Mouse (Mus musculus): ENCODE data around the gene Astn2.

Gene Astn2

DNA sequence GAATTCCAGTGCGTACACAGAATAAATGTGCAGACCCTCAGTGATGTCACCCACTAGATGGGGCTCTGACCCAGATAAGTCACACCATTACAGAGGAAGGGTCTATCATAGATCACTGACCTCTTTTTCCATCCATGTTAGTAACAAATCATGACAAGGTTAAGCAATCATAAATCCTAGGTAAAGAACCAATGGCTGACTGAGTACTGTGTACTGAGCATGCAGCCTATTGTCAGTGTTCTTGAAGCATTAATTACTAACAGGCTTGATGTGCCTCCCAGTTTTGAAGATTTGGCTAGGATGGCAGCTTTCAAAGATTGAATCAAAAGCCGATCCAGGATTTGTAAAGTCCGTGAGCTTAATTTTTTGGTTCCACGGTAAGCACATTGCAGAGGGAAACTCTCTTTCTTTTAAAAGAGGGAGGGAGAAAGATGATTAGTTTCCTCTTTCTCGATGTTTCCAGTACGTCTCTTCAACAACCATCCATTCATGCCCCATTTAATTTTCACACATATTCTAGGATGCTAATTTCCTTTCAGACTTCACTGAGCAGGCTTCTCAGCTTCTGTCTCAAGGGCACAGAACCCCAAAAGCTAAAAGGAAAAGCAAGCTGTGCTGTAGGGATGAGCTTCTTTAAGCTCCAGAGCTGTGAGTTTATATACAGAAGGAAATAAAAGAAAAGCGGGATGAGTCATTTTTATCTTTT lies 93.9 kb downstream of the Astn2 start:
- DNase-seq: no peak

DNA sequence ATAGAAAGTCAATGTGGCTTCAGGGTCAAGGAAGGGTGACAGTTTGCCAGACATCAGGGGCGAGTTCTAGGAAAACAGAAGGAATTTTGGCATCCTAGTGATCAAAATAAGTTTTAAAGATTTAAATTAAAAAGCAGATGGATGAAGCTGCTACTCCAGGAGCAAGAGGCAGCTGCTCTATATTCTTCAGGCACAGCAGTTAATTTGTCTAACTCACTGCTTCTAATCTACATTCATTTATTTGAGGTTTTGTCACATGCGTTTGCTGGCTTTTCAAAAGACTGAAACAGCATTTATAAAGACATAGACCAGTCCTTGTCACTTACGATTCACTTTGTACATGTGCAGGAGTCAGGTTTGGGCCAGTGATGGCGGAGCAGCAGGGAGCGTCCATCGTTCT lies 98.0 kb downstream of the Astn2 start:
- DNase-seq: no peak

DNA sequence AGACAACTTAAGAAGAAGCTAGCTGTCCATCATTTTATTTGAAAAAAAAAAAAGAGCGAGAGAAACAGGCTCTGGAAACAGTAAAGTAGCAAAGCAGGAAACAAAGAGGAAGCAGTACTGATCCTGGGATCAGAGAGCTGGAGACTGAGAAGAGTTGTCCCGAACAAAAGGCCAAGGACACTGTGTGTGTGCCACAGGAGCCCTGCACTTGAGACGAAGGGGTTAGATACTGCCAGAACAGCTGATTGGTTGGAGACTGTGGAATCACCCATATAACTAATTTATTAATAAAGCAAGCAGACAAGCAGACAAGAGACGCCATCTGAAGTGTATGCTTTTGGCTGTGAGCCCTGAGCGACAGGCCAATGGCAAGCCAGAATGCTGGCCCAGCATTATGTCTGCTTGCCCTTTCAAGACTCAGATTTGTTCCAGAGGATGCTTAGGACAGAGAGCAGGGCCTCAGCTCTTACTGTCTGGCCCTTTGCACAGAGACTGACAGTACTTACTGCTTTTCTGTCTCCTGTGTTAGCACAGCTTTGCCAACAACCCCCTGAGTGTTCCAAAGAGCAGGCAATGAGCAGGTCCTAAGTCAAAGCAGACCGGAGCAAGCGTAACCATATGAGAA lies 101.6 kb downstream of the Astn2 start:
- DNase-seq: peak; percentile 35 to 46

DNA sequence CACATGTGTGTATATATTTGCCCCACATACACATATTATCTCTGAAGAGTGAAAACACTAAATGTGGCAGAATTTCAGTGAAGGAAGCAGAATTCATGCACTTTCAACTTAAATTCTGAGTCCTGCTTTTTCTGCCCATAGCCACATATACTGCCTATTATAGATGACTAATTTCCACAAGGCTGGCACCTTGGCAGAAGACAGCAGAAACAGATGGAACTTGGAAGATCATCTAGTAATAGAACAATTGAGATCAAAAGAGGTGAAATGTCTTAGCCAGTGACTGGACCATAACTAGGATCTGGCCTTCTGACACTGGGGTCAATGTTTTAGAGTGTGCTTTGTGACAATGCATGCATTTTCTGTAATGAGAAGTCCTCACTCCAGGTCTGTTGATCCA lies 119.4 kb downstream of the Astn2 start:
- DNase-seq: no peak

DNA sequence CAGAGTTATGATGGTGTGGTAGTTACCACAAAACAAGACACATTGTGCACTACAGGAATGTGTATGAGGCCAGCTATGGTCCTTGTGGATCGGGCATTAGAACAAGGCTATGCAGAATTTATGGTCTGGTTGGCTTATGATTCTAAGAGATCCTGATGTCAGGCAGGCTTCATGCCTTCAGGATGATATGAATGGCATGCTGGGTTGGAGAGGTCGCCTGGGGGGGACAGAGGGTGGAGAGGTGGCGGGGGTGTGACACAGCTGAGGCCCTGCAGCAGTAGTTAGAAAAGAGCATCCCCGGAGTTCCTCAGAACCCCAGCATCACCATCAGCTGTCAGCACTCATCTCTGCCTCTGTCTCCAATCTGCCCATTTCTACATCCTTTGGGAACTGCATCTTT lies 128.3 kb downstream of the Astn2 start:
- no peak for DNase-seq

DNA sequence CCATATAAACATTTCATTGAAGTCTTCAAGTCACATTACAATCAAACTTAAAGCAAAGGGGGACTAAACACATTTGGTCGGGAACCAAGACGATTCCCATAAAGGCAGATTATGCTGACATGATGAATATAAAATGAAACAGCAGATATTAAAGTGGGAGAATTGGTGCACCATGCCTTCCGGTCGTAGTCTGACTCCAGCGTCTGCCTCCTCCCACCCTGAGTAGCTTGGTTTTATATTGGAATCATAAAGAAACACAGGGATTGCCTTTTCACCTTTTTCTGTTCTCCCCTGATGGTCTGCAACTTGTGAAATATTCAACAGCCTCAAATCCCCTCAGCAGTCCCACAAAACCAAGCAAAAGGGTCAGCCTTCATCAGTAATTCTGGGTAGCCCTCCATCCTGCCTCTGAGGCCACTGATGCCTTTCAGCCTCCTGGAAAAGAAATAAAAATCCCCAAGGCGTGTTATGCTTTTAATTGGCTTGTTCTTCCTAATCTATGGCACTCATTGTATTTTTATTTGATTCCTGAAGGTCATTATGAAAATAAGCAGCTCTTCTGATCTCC lies 132.8 kb downstream of the Astn2 start:
- no peak for DNase-seq

DNA sequence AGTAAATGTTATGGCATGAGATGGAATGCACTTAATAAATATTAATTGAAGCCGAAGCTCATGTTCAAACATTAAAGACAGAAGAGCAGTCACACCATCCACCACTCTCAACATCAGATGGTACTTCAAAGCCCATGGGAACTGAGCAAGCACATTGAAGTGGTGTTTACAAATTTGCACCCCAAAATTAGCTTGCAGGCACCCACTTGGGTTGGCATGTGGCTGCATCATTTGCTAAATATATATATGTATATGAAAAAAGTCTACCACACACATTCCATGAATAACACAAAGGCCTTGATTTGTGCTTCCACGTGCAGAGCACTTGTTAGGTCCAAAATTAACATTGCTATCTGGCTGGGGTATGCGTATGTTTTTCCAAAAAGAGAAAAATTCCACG lies 140.4 kb downstream of the Astn2 start:
- no peak for DNase-seq

DNA sequence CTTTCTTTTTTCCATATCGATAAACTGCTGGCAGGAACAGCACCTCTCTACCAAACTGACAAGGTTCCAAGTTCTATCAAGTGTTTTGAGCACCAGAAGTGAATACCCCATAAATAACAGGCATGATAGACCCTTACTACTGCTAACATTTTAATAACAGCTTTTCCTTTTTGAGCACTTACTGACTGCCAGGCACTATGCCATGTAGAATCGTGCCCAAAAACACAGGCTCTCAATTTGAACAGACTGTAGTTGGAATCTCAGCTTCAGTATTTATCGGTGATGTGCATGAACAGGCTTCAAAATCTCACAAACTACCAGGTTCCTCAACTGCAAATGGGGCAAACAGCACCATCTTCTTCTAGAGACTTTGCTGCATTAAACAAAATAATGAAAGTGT lies 143.1 kb downstream of the Astn2 start:
- DNase-seq: peak in 1 of 2 experiments; percentile 31

DNA sequence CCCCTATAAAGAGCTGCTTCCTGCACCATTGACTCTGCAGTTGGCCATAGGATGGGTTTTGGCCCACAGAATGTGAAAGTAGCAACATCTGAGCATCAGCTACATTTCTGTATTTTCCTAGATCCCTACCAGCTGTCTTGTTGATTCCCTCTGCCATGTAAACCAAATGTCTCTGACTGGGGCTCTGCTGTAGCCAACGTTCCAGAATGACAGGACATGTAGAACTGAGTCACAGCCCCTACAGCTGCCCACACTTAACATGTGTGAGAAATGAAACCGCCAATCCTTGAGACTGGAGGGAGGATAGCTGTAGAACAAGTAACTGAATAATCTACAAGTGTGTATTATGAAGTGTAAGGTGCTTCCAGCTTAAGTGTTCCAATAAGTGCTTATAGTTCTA lies 145.5 kb downstream of the Astn2 start:
- DNase-seq: no peak

DNA sequence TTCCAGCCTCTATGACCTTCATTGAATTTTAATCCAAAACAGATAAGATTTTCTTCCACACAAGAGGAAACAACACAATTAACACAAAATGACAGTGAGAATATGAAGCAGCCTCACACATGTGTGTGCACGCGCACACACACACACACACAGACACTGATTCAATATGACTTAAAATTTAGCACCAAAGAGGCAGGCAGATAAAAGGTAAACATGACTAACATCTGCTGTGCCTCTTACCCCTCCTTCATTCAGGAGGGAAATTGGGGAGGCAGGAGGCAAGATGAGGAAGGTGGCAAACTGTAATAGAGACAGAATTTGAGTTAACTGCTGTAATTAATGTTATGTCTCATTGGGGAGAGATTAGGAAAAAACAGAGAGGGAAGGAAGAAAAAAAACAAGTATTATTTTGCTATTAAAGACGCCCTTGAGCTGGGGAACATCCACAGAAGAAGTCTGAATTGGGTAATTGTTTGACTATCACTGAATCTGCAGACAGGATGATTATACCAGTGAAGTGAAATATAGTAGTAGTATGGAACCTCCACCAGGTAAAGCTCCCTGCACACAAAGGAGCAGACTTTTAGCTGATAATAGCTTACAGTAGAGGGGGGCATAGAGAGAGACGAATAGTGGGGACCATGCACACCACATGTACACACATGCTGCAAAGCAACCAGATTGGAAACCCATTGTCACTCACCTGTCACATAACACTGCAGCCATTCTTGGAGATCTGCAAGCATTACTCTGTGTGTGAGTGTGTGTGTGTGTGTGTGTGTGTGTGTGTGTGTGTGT lies 149.5 kb downstream of the Astn2 start:
- no peak for DNase-seq

DNA sequence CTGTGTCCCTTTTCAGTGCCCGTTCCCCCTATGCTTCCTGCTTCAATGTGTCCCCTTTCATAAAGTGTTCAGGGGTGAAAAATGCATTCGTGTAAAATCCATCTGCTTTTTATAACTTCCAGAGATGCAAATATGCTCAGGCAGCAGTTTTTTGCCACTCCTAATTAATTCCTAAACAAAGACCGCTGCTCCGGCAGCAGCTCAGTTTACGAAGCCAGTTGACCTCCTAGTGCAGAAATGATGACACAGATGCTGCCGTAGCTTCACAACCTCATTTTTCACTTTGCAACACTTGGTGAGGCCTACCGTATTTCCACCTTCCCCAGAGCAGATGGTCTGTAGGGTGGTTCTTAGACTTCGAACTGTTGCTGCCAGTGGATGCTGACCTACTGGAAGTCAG lies 155.9 kb downstream of the Astn2 start:
- no peak for DNase-seq

DNA sequence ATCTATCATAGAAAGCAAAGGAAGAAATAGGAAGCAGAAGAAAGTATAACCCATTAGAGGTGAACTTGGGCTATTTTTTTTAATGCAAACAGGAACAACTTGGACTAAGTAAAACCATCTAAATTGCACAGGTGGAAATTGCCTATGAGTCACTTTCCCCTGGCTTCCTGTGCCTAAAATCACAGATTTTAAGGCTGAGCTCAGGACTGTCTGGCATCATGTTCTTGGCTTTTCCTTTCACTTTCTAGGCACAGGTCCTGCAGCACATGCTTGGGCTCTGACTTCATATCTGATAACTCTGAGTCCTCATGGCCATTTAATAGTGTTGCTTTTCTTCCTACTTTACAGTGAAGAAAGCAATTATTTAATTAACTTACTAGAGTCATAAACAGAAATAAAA lies 161.7 kb downstream of the Astn2 start:
- DNase-seq: peak; percentile 19 to 39

DNA sequence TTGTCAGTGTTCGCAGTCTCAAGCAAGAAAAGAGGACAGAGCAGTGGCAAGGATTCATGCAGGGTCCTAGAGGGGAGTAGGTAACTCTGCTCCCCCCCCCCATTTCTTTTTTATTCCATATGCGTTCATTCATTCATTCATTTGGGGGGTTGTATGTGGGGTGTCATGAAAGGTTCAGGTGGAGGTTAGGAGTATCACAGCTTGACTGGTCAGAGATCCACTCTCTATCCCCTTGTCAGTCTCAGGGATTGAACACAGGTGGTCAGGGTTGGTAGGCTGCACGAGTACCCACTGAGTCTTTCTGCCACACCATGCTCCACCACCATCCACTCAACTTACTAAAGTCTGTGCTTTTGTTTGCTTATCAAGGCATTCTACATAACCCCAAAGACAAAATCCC lies 171.6 kb downstream of the Astn2 start:
- DNase-seq: no peak

DNA sequence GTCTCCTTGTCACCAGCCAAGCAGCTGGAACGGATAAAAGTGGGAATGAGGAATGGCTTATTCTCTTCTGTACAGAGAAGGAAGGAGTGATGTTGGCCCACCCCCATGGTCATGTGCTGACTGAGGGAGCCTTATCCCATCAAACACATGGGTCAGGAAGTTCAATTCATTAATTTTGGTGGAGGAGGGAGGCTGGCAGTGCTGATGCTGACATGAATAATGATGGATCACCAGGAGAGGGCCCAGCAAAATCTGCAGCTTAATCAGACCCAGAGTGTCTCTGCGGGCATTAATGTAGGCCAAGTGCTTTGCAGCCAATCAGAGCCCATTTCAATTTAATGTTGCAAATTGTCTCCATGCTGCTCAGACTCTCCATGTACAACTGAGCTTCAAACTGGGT lies 172.1 kb downstream of the Astn2 start:
- no peak for DNase-seq

DNA sequence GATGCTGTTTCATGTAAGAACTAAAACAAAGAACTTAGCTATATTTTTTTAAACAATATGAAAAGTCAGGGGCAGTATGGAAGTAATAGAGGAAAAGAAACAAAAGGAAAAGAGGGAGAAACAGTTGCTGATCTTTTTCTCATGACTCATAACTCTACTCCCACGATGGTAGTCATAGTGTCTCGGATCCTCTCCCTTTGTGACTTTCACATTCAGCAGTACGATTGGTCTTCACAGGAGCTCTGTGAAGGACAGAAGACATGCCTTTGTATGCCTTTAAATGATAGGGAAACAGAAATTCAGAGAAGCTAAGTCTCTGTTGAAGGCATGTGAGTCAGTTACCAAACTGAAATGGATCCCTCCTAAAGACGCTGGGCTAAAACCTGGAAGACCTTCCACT lies 173.7 kb downstream of the Astn2 start:
- DNase-seq: no peak

DNA sequence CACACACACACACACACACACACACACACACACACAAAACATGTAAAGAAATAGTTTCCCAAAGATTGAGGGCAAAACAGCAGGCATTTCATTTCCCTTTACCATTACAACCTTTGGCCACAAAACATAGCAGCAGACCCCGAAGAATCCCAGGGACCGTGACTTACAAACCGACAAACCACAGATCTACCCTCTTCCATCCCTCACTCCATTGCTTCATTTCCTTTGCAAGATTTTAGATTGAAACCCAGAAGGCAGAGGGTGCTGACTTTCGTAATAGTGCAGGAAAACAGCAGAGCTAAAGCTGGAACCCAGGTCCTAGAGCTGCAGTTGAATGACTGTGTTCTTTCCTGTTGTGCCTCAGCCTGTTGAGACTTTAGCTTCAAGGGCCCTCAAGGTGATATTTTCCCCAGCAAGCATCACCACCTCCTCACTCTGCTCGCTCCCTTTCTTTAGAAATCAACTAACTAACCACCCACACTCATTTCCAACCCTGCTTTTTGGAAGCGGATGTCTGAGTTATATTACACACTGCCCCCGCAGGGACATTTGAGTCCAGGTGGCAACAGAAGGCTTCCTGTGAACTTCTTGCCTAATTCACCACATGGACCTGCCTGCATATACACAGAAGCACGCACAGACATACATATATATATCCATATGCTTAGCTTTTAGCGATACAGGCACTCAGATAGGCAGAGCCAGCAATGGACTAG lies 181.7 kb downstream of the Astn2 start:
- DNase-seq: peak; percentile 29 to 45

DNA sequence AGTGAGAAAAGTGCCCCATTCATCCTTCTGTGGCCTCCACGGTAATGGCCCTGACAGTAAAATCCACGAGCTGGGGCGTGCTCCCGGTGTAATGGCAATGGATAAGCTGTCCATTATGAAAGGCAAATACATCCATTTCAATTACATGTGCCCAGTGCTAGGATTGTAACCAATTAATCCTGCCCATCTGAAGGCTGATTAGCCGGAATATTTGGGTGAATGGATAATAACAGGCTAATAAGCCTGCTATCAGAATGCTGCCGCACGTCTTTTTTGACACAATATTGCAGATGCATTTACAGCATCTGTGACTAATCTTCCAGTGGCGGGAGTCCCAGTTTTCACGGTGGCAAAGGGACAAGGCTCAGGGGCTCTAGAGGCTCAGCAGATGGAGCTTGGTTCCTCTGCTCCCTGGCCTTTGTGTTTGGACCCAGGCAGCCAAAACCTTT lies 189.2 kb downstream of the Astn2 start:
- DNase-seq: peak; percentile 66

DNA sequence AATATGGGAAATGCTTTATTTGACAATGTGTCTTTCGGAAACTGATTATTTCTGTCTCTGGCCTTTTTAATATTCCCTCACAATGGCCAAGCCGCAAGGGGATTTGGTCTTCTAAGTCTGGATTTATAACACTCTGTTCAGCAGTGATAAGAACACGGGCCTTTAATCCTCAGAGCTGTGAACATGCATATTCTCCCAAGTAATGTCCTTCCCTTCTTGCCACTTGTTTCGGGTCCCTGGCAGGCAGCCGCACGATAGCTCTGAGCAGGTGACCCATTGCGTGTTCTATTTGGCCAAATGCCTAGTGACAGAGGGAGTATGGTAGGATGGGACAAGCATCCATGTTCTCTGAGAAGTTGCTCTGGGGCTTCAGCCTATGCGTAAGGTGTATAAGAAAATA lies 214.8 kb downstream of the Astn2 start:
- peak; percentile 31 to 35 for DNase-seq

DNA sequence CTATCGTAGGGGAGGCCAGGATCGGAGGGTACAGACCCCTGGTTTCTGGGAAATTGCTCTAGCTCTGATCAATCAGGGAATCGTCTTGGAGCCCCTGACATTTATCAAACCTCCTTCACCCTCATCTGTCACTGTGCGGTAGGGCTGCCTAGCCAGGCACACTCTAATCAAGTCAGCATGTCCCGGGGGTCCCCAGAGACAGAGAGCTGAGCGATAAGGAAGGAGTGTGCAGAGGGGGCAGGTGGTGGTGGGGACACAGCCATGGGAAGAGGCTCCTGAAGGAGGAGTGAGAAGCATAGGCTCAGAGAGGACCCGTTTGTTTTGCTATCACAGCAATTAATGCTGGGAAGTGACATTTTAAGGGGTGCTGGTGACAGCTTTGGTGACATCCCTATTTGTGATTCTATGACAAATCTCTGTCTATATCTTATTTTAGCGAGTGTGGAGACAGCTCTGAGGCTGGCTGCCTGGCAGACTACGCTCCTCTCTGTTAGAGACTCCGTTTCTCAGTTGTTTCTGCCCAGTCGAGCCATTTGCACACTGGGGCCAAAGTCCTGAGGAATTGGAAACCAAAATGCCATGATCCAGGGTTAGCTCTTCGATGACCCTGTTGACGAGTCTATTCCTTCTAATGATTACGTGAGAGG lies 228.4 kb downstream of the Astn2 start:
- no peak for DNase-seq

DNA sequence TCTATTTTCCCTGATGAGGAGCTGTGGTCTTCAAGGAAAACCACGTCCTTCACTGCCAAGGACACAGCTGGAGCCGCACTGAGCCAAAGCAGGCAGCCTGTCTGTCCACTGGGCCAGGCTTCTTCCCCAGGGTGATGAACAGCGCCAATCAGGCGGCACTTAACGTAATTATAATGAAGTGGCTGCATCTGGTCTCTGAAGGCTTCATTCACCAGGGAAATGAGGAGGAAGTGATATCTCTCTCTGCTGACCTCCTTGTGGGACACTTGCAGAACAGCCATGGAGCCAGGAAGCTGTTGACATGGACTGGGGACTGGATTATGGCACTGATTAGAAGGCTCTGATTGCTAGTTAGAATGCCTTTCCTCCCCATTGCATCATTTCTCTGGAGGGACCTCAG lies 232.8 kb downstream of the Astn2 start:
- DNase-seq: no peak

DNA sequence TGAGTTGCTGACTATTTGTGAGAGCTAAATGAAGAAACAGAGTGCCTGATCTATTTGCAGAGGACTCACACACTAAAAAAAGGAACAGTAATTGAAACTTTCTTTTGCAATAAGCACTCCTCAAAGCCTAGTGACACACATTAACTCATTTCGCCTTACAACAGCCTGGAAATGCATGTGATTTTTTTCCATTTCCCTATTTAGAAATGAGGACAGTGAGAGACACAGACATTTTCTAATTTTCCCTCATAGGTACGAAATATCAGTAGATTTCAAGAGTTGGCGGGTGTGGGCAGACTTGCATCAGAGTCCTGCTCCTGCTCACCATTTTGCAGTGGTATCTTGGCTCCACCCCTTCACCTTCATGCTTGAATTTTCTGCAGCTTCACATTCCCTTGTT lies 233.6 kb downstream of the Astn2 start:
- DNase-seq: no peak

DNA sequence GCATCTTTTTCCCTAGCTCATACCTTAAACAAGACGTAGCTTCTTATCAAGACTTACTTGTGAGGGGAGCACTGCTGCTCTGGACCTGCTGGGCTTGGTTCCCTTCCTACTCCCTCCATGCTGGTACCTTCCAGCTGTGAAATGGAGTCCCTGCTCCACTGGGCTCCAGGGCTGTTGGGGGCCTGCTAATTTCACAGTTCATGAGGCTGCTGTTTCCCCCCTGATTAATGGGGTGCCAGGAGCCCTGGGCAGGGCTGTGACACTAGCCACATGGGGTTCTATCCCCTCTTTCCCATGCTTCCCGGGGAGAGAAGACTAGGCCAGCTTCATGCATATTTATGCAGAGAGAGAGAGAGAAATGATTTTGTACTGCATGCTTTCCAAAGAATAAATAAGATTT lies 234.9 kb downstream of the Astn2 start:
- no peak for DNase-seq
